Mouse (Mus musculus) small intestine, adult 2 months (tissue): ENCODE measurements around the gene Cir1.

Experiments
- CTCF ChIP-seq: fragments of 200-500 bp; IDR thresholded peaks from 2 replicates; pipeline ENCODE4 v1.5.1; 2012; ENCODE audit warnings: low read depth, mild to moderate bottlenecking, control low read depth, inconsistent platforms, low read length, moderate library complexity, mixed read lengths; ENCODE audit not compliant: insufficient replicate concordance, insufficient read length; ENCODE audit errors: extremely low read depth
- POLR2A ChIP-seq: fragments of 200-500 bp; IDR thresholded peaks from 2 replicates; pipeline ENCODE4 v1.6.1; 2012; ENCODE audit warnings: low read depth, mild to moderate bottlenecking, control low read depth, inconsistent platforms, low read length, moderate library complexity

DNA sequence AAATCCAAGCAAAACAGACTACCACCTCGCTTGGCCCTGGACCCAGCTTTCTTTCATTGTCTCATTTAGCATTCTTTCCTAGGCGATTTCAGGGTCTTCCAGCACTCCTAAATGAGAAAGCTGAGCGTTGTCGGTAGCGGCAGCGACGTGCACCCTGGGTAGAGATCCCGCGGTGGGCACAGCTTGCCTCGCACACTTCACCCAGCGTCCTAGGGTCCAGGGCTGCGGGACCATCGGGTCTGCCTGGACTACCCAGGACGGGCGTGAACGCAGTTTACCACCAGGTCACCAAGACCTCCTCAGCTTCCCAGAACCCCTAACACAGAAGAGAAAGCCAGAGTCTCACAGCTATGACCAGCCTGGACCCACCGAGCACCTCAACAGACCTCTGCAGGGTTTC is 33.6 kb downstream of the Cir1 start:
- no peak for TF ChIP-seq POLR2A
- no peak for TF ChIP-seq CTCF
